Mouse (Mus musculus) neural tube, embryonic 13.5 days (tissue): ENCODE measurements around the gene Rad51c. TPM values are rescaled to one million over a fixed set of nuclear protein-coding genes. Genes with fewer than 3 reads are reported as not detected.
"Not testable (repeated sequence)": the region's sequence is repeated elsewhere in the genome, so short reads cannot be mapped to it uniquely, and the experiment has no call there.

Experiments used
- ATAC-seq: fragments of 200-750 bp; cut with Nextera tagmentation; 2 replicates; pipeline ENCODE4 v1.8.0; 2017; ENCODE audit warnings: low read depth, mild to moderate bottlenecking, moderate TSS enrichment, moderate library complexity
- H3K27ac ChIP-seq: fragments of 300-500 bp; sonication (generic); replicated peaks from 2 replicates; pipeline ENCODE4 v1.5.1; 2015; ENCODE audit warnings: moderate library complexity, mild to moderate bottlenecking, inconsistent platforms
- H3K27me3 ChIP-seq: fragments of 300-500 bp; sonication (generic); 2 replicates; pipeline ENCODE4 v1.6.1; 2015; ENCODE audit warnings: mild to moderate bottlenecking, inconsistent platforms
- H3K36me3 ChIP-seq: fragments of 300-500 bp; sonication (generic); 2 replicates; pipeline ENCODE4 v1.6.1; 2015; ENCODE audit warnings: mild to moderate bottlenecking, inconsistent platforms
- H3K4me1 ChIP-seq: fragments of 300-500 bp; sonication (generic); replicated peaks from 2 replicates; pipeline ENCODE4 v1.6.1; 2015; ENCODE audit warnings: inconsistent platforms
- H3K4me2 ChIP-seq: fragments of 300-500 bp; sonication (generic); 2 replicates; pipeline ENCODE4 v1.6.1; 2015; ENCODE audit warnings: inconsistent platforms, mild to moderate bottlenecking, moderate library complexity
- H3K4me3 ChIP-seq: fragments of 300-500 bp; sonication (generic); 2 replicates; pipeline ENCODE4 v1.5.1; 2015; ENCODE audit warnings: mild to moderate bottlenecking, inconsistent platforms
- H3K9ac ChIP-seq: fragments of 300-500 bp; sonication (generic); 2 replicates; pipeline ENCODE4 v1.6.1; 2015; ENCODE audit warnings: moderate library complexity, mild to moderate bottlenecking, inconsistent platforms
- H3K9me3 ChIP-seq: fragments of 300-500 bp; sonication (generic); 2 replicates; pipeline ENCODE4 v1.6.1; 2016; ENCODE audit warnings: inconsistent platforms
- WGBS: fragments of 180-500 bp; shearing (Covaris S2); methylation state at CpG from one replicate; pipeline ENCODE4 v1.1.7; 2015; 5-methylcytosine and 5-hydroxymethylcytosine counted together
- polyA plus RNA-seq: library from polyadenylated mRNA; unstranded; fragments of >200 nt; fragmentation: Nextera tagmentation; extraction: Ambion mirVana; gene quantifications from 2 replicates; pipeline ENCODE4 v1.2.1, GENCODE M21; 2015

Rad51c gene
- polyA plus RNA-seq, 1 experiment from 2014 or later: 6.2 TPM

- ATAC-seq: no peak
These were observed 40.1 kb upstream of the Rad51c start for GRCm38 (mm10) chr11:87444735-87445428.

DNA sequence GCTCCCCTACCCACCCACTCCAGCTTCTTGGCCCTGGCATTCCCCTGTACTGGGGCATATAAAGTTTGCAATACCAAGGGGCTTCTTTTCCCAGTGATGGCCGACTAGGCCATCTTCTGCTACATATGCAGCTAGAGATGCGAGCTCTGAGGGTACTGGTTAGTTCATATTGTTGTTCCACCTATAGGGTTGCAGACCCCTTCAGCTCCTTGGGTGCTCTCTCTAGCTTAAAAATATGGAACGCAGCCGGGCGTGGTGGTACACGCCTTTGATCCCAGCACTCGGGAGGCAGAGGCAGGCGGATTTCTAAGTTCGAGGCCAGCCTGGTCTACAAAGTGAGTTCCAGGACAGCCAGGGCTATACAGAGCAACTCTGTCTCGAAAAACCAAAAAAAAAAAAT is 39.3 kb upstream of the Rad51c start:
- H3K27ac ChIP-seq: peak overlapping the region; percentile 87; the same call in 1 of the 2 replicates

More at GRCm38 (mm10) chr11:87444735-87445428, 40.1 kb upstream of the Rad51c start:
- Histone ChIP-seq H3K4me1 (peaks cover 16% of the 10 kb centered on the region; the same call in 1 of the 2 replicates), H3K9ac (0 out of 2 replicates have a peak overlapping the region, but pooled peaks have one; percentile 17), H3K4me3 (no peak overlapping the region), H3K27me3 (no peaks in the 10 kb centered on the region), H3K36me3 (no peaks in the 10 kb centered on the region), H3K27ac (0 out of 2 replicates have a peak overlapping the region, but pooled peaks have one; percentile 23), H3K9me3 (no peaks in the 10 kb centered on the region), H3K4me2 (peak overlapping the region; percentile 20)
- WGBS: 6% methylated on average over 16 of the region's 16 CpGs

GRCm38 (mm10) chr11:87443373-87443883 is 38.7 kb upstream of the Rad51c start:
- WGBS: 0% methylated on average over 5 of the region's 5 CpGs
- peak overlapping the region; percentile 17; the same call in 1 of the 2 replicates for H3K9ac ChIP-seq
- H3K27ac ChIP-seq: peak overlapping the region; percentile 87
- ATAC-seq: no peak; the same call in 1 of the 2 replicates
- H3K9me3 ChIP-seq: no peaks in the 10 kb centered on the region
- H3K4me1 ChIP-seq: peaks cover 16% of the 10 kb centered on the region; the same call in 1 of the 2 replicates
- H3K4me3 ChIP-seq: no peak overlapping the region
- no peaks in the 10 kb centered on the region for H3K27me3 ChIP-seq
- H3K36me3 ChIP-seq: no peaks in the 10 kb centered on the region
- H3K4me2 ChIP-seq: peak overlapping the region; percentile 18; the same call in 1 of the 2 replicates

More for the DNA sequence above, 39.3 kb upstream of the Rad51c start:
- not testable (repeated sequence) for H3K4me3 ChIP-seq, H3K9ac ChIP-seq, H3K36me3 ChIP-seq, H3K4me2 ChIP-seq, H3K9me3 ChIP-seq, ATAC-seq, H3K27me3 ChIP-seq
- 70% methylated on average over 10 of the region's 10 CpGs for WGBS
- H3K4me1 ChIP-seq: peaks cover 16% of the 10 kb centered on the region; the same call in 1 of the 2 replicates

DNA sequence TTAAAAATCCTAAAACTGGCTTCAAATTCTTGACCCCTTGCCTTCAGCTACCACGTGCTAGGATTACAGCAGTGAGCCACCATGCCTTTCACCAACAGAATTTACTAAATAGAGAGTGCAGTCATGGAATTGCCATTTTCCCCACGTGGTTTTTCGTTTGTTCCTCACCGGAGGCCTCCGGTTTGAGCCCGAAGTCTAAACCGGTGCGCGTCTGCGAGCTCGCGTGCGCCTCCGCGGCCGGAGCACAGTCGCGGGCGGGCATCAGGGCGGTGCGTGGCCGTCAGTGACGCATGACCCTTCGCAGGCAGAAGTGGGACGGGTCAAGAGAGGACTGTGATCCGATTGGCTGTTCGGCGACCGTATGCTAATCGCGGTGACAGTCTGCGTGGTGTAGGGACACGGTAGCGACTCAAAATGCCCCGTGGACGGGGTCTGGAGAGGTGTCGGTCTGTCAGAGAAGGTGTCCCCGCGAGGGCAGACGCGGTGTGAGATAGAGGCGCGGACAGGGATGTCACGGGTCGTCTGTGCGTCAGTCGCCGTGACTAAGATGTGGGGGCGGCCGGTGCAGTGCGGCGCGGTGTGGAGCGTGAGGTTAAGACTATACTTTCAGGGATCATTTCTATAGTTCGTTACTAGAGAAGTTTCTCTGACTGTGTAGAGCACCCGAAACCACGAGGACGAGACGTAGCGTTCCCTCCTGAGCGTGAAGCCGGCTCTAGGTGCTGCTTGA is 38.1 kb upstream of the Rad51c start:
- not testable (repeated sequence) for H3K36me3 ChIP-seq, H3K27me3 ChIP-seq, H3K9me3 ChIP-seq
- under 1% methylated on average over 32 of the region's 62 CpGs for WGBS
- peak overlapping the region; percentile 65 for H3K9ac ChIP-seq
- peak overlapping the region; percentile 59 for H3K4me2 ChIP-seq
- peak overlapping the region; percentile 30 for H3K4me3 ChIP-seq
- H3K27ac ChIP-seq: peak overlapping the region; percentile 87
- ATAC-seq: peak; percentile 99
- H3K4me1 ChIP-seq: peaks cover 15% of the 10 kb centered on the region; the same call in 1 of the 2 replicates

GRCm38 (mm10) chr11:87439796-87440420 is 35.2 kb upstream of the Rad51c start:
- no peak overlapping the region for H3K4me2 ChIP-seq
- H3K4me1 ChIP-seq: peaks cover 11% of the 10 kb centered on the region; the same call in 1 of the 2 replicates
- no peaks in the 10 kb centered on the region for H3K9me3 ChIP-seq
- no peak overlapping the region for H3K27ac ChIP-seq
- no peak overlapping the region for H3K9ac ChIP-seq
- H3K4me3 ChIP-seq: no peak overlapping the region
- H3K36me3 ChIP-seq: no peaks in the 10 kb centered on the region
- no peak for ATAC-seq
- 89% methylated on average over 10 of the region's 10 CpGs for WGBS
- no peaks in the 10 kb centered on the region for H3K27me3 ChIP-seq

DNA sequence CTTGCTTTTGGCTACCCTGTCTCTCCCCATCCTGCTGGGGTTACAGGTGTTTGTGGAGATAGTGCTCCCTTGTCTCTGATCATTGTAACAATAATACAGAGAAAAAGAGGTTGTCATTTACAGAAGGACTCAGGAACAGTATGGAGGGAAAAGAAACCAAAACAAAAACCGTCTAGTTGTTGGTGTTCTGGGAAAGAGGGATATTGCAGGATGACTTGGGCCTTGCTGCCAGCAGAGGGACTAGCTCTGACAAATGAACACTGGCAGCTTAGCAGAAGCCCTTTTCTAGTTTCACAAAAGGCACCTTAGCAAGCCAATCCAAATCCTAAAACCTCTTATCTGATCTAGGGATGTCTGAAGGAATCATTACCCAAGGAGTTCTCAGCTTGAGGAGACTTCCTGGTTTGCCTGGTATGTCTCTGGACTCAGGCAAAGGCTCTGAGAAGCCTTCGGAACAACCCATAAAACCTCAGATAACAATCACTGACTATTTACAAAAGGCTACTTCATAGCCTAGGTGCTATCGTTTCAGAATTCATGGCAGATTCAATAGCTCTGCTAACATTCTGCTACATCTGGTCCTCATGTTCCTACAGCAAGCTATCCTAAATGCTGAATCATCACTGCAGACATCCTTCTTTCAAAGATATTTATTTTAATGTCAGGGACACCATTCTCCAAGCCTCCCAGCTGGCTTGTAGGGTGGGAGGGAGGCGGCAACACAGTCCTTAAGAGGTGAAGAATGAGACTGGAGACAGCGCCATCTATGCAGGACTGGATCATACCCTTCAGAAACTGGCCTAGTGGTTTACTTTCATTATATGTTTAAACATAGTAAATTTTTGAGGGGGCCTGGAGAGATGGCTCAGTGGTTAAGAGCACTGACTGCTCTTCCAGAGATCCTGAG is 31.8 kb upstream of the Rad51c start:
- H3K9ac ChIP-seq: no peak overlapping the region
- H3K27me3 ChIP-seq: no peaks in the 10 kb centered on the region
- no peak overlapping the region for H3K4me3 ChIP-seq
- 74% methylated on average over 5 of the region's 5 CpGs for WGBS
- no peak for ATAC-seq
- no peak overlapping the region for H3K27ac ChIP-seq
- peaks cover 5% of the 10 kb centered on the region; the same call in 1 of the 2 replicates for H3K4me1 ChIP-seq
- no peaks in the 10 kb centered on the region for H3K9me3 ChIP-seq
- H3K36me3 ChIP-seq: no peaks in the 10 kb centered on the region
- no peak overlapping the region for H3K4me2 ChIP-seq

DNA sequence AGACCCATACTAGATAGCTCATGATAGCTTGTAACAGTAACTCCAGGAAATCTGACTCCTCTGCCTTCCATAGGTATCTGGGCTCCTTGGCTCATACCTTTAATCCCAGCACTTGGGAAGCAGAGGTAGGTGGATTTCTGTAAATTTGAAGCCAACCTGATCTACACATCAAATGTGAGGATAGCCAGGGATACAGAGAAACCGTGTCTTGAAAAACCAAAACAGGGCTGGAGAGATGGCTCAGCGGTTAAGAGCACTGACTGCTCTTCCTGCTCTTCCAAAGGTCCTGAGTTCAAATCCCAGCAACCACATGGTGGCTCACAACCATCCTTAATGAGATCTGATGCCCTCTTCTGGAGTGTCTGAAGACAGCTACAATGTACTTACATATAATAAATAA is 30.4 kb upstream of the Rad51c start:
- not testable (repeated sequence) for H3K4me1 ChIP-seq, ATAC-seq, H3K4me2 ChIP-seq, H3K9me3 ChIP-seq, H3K36me3 ChIP-seq, H3K9ac ChIP-seq, H3K27me3 ChIP-seq, H3K4me3 ChIP-seq, H3K27ac ChIP-seq
- WGBS: 90% methylated on average over 2 of the region's 2 CpGs

DNA sequence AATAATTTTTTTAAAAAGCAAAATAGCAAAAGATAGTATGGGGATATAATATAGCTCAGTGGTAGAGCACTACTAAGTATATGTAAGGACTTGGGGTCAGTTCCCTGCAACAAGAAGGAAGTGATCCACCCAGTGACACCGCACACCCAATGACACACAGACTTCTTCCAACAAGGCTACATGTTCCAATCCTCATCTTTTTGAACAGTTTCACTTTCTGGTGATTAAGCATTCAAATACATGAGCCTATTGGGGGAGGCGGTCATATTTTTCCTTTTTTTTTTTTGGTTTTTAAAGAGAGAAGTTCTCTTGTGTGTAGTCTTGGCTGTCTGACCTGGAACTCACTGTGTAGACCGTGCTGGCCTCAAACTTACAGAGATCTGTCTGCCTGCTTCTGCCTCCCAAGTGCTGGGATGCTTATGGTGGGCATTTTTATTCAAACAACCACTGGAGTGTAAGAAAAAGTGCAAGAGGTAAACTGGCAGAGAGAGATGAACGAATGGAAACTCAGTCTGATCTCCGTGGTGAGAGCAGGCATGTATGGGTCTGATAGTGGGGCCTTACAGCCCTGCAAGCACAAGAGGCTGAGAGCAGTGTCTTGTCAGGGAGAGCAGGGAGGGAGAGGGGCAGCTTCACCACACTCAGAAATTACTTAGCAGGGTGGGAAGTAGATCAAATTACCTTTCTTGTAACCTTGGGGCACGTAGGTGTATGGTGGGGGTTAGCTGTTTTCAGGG is 28.3 kb upstream of the Rad51c start:
- H3K9me3 ChIP-seq: no peaks in the 10 kb centered on the region
- no peaks in the 10 kb centered on the region for H3K27me3 ChIP-seq
- no peak overlapping the region for H3K4me3 ChIP-seq
- no peak overlapping the region for H3K4me2 ChIP-seq
- H3K27ac ChIP-seq: no peak overlapping the region
- ATAC-seq: no peak
- no peak overlapping the region; the same call in 1 of the 2 replicates for H3K9ac ChIP-seq
- 50% methylated on average over 6 of the region's 6 CpGs for WGBS
- H3K4me1 ChIP-seq: peaks cover 5% of the 10 kb centered on the region; the same call in 1 of the 2 replicates
- no peaks in the 10 kb centered on the region for H3K36me3 ChIP-seq

GRCm38 (mm10) chr11:87432447-87432846 is 27.7 kb upstream of the Rad51c start:
- Histone ChIP-seq H3K4me2 (no peak overlapping the region), H3K27me3 (no peaks in the 10 kb centered on the region), H3K9me3 (no peaks in the 10 kb centered on the region), H3K36me3 (no peaks in the 10 kb centered on the region), H3K4me3 (no peak overlapping the region), H3K27ac (no peak overlapping the region), H3K4me1 (peaks cover 10% of the 10 kb centered on the region), H3K9ac (no peak overlapping the region)
- WGBS: 87% methylated on average over 1 of the region's 1 CpGs
- ATAC-seq: no peak

DNA sequence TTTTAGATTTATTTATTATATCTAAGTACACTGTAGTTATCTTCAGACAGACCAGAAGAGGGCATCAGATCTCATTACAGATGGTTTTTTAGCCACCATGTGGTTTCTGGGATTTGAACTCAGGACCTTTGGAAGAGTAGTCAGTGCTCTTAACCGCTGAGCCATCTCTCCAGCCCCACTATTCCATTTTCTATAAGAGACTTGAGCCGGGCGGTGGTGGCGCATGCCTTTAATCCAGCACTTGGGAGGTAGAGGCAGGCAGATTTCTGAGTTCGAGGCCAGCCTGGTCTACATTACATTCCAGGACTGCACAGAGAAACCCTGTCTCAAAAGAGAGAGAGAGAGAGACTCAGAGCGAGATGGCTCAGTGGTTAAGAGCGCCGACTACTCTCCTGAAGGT is 27.1 kb upstream of the Rad51c start:
- H3K9me3 ChIP-seq, H3K9ac ChIP-seq, H3K4me1 ChIP-seq, H3K4me2 ChIP-seq, H3K27me3 ChIP-seq, H3K36me3 ChIP-seq, H3K4me3 ChIP-seq, ATAC-seq, H3K27ac ChIP-seq: not testable (repeated sequence)
- WGBS: 92% methylated on average over 8 of the region's 8 CpGs

DNA sequence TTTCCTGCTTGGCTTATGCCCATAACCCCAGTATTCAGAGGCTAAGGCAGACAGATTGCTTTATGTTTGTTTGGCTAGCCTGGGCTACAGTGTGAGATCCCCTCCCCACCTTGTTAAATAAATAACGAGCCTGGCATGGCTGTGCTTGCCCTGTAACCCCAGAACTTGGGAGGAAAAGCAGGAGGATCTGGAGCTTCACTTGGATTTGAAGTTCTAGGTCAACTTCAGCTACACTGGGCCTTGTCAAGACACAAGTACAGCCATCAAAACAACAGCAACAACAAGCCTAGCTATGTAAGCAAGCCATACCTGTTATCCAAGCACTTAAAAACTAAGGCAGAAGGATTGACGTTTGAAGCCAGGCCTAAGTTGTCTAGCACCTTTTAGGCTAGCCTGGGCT is 25.6 kb upstream of the Rad51c start:
- H3K9ac ChIP-seq: no peak overlapping the region
- no peak overlapping the region for H3K27ac ChIP-seq
- H3K4me1 ChIP-seq: peaks cover 16% of the 10 kb centered on the region
- no peak overlapping the region for H3K4me3 ChIP-seq
- ATAC-seq: no peak
- no peaks in the 10 kb centered on the region for H3K9me3 ChIP-seq
- H3K4me2 ChIP-seq: no peak overlapping the region
- no peaks in the 10 kb centered on the region for H3K36me3 ChIP-seq
- H3K27me3 ChIP-seq: no peaks in the 10 kb centered on the region
- 77% methylated on average over 2 of the region's 2 CpGs for WGBS
